Mouse (Mus musculus) lung, postnatal 14 days (tissue): Measurements from ENCODE around the gene Cd209d.
"Not testable (repeated sequence)": the region's sequence is repeated elsewhere in the genome, so short reads cannot be mapped to it uniquely, and the experiment has no call there.

Source experiments
- DNase-seq: peaks from one replicate; pipeline ENCODE4 v3.0.0; 2021

The Cd209d gene

GRCm38 (mm10) chr8:3878455-3878854 is at the start of gene Cd209d:
Cd209d (minus strand) TSS chr8:3878555.
- DNase-seq: no peak

- DNase-seq: no peak
Observed at GRCm38 (mm10) chr8:3926744-3927143, 48.4 kb upstream of the Cd209d start, which contains the start of gene Cd209b. Cd209b (minus strand) TSS chr8:3926844.

DNA sequence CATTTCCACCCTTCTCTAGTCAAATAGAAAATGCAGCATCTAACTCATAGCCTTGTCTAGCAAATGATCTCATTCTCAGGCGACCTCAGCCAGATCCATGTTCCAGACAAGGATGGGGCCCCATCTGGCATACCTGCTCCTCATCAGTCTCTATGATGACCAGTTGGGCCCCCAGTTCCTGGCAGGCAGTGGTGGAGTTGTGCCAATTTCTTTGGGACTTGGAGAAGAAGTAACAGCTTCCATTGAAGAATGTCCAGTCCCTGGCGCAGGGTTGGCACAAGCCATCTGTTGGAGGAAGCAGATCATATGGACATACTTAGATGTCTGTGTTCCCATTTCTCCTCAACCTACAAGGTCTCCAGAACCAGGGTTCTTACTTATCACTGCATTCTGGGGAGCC is 2.2 kb downstream of the Cd209d start:
- no peak for DNase-seq

DNA sequence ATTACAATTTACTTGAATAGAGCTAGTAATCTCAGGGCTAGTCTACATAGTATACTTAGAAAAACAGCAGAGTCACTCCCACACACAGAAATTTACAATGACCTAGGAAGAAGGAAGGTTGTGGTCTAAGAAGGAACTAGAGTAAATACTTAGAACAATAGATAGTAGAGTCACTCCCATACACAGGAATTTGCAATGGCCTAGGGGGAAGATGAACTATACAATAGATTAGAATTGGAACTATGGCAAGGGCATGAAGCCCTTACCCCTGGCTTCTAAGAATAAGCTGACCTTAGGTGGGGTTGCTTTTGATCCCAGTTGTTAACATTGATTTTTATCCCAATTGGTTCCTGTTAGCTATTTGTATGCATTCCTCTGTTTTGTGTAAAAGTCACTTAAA is 15.6 kb downstream of the Cd209d start:
- not testable (repeated sequence) for DNase-seq

- no peak for DNase-seq
Observed at GRCm38 (mm10) chr8:3854209-3854608, 24.1 kb downstream of the Cd209d start, which contains the start of gene Cd209e. Cd209e (minus strand) TSS chr8:3854309.
